Mouse (Mus musculus): Measurements from ENCODE around the gene Fhit. TPM values are rescaled to one million over a fixed set of nuclear protein-coding genes. Genes with fewer than 3 reads are reported as not detected.

Fhit gene
- total RNA-seq, 2 experiments from 2014 or later, result 8.8 to 9.7 TPM

- no peak for ATAC-seq (replicated peaks; ENCODE audit: poor library complexity)
Measured at GRCm38 (mm10) chr14:10711841-10712521, 449.9 kb downstream of the Fhit start.

DNA sequence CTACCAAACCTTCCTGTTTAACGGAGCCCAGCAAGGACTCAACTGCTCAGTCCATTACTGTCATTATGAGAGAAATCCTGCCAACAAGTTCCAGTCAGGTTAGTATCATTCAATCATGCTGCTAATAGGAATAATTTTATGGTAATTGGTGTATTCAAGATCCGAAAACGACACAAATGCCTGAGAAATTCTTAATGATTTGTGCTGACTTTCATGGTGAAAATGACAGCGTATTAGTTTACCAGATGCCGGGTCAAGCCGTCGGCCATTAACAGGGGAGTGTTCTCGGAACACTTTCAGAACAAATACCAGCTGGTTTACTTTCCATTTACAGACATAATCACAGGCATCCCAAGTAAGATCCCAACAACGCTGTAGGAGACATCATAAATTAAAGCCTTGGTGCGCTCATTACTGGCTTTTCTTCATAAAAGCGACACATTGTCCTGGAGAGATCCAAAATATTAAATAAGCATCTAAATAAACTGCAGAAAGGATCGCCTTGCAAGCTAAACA lies 451.0 kb downstream of the Fhit start:
- no peak for ATAC-seq (replicated peaks; ENCODE audit: poor library complexity)

GRCm38 (mm10) chr14:10701707-10702106 lies 460.1 kb downstream of the Fhit start:
- no peak for ATAC-seq (replicated peaks; ENCODE audit: poor library complexity)

GRCm38 (mm10) chr14:10680041-10680440 lies 481.8 kb downstream of the Fhit start:
- no peak for ATAC-seq (replicated peaks; ENCODE audit: poor library complexity)

- ATAC-seq (replicated peaks; ENCODE audit: poor library complexity), result no peak
Measured at GRCm38 (mm10) chr14:10679638-10680037, 482.2 kb downstream of the Fhit start.

DNA sequence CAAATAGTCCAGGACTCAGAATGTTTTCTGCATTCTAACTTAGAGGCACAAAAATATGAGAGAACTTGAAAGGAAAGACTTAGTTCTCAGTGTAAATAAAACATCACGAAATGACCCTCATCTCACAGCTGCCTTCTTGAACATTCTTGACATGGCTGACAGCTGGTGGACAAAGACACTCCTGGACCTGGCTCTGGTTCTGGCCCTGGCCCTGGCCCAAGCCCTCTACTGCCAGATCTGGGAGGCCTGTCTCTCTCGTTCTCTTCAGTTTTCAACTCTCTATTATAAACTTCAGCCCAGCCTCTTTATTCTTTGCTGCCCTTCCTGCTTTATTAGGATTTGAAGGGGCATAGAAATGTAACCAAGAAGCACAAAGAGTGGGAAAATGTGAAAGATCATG lies 484.2 kb downstream of the Fhit start:
- ATAC-seq (replicated peaks; ENCODE audit: poor library complexity), result no peak

- no peak for ATAC-seq (replicated peaks; ENCODE audit: poor library complexity)
Measured at GRCm38 (mm10) chr14:10660247-10660646, 501.6 kb downstream of the Fhit start.

GRCm38 (mm10) chr14:10659326-10659725 lies 502.5 kb downstream of the Fhit start:
- no peak for ATAC-seq (replicated peaks; ENCODE audit: poor library complexity)

DNA sequence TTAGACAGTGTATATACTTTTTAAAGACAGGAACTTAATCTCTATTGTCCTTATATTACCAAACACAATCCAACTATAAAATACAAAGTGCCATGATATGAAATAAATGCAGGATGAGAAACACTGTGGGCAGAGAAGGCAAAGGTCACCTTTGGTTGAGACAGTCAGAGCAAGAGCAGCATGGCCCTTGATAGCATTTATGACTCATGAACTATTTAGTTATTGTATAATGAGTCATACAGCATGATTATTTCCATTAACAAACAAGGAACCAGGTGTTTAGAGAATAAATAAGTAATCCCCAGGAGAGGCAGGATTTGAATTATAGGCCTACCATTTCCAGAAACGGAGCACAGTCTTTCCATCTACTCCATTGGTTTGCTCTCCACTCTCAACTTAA lies 503.6 kb downstream of the Fhit start:
- no peak for ATAC-seq (replicated peaks; ENCODE audit: poor library complexity)

GRCm38 (mm10) chr14:10657364-10657763 lies 504.5 kb downstream of the Fhit start:
- no peak for ATAC-seq (replicated peaks; ENCODE audit: poor library complexity)

DNA sequence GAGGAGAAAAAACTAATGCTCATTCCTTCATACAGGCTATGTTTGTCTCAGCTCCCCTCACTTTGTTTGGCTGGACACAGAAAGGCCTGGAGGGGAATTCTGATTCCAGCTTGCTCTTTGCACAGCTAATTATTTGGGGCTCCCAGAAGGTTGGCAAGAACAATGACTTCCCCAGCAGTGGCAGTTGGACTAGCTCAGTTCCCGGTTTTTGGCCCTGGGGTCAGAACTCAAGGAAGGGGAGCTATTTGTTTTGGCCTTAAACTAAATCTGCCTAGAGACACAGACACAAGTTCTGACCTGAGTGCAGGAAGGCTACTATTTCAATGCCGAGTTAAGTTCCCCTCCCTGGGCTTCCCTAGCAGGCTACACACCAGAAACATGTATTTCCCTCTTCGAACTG lies 506.0 kb downstream of the Fhit start:
- no peak for ATAC-seq (replicated peaks; ENCODE audit: poor library complexity)

- no peak for ATAC-seq (replicated peaks; ENCODE audit: poor library complexity)
Measured at GRCm38 (mm10) chr14:10647832-10648231, 514.0 kb downstream of the Fhit start.

GRCm38 (mm10) chr14:10631783-10632182 lies 530.1 kb downstream of the Fhit start:
- no peak for ATAC-seq (replicated peaks; ENCODE audit: poor library complexity)

DNA sequence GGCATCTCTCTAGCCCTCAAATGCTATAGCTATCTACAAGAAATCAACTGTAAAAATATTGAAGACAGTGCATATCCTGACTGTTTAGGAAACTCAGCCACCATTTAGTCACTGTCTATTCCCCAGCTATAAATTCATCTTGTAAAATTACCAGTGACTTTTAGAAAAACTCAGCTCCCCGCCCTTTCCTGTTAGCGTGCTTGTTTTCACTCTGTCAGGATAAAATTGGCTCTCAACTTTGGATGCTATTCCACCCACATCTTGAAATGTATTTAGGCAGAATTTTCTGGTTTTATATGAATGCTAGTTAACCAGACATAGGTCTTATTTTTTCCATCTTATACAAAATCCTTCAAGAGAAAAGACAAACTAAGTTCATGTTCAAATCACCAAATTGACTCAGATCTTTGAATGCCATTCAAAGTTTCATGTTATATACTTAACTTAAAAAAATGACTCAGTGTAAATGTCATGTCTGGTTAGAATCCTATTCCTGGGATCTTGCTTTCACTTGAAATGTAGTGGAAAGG lies 530.9 kb downstream of the Fhit start:
- no peak for ATAC-seq (replicated peaks; ENCODE audit: poor library complexity)

DNA sequence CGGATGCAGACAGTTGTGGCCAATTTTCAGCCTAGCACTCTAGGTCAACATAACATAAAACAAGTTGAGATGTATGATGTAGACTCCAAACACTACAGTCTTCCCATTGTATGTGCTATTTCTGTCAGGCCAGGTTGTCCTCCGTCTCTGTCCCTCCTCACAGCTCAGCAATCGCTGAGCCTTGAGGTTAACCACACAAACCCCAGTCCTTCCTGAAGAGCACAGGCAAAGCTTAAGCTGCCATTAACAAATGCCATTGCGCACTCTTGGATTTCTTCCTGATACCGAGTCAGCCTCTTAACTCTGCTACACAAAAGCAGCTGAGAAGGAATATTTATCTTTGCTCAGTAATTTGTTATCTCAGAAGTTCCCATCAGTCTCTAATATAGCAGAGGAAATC lies 568.4 kb downstream of the Fhit start:
- ATAC-seq (replicated peaks; ENCODE audit: poor library complexity), result peak; percentile 96

GRCm38 (mm10) chr14:10568937-10569552 lies 592.8 kb downstream of the Fhit start:
- ATAC-seq (replicated peaks; ENCODE audit: poor library complexity), result no peak

- ATAC-seq (replicated peaks; ENCODE audit: poor library complexity), result no peak
Measured at GRCm38 (mm10) chr14:10567771-10568170, 594.1 kb downstream of the Fhit start.

GRCm38 (mm10) chr14:10554755-10555154 lies 607.1 kb downstream of the Fhit start:
- ATAC-seq (replicated peaks; ENCODE audit: poor library complexity), result no peak

- ATAC-seq (replicated peaks; ENCODE audit: poor library complexity), result no peak
Measured at GRCm38 (mm10) chr14:10548632-10549031, 613.2 kb downstream of the Fhit start.

DNA sequence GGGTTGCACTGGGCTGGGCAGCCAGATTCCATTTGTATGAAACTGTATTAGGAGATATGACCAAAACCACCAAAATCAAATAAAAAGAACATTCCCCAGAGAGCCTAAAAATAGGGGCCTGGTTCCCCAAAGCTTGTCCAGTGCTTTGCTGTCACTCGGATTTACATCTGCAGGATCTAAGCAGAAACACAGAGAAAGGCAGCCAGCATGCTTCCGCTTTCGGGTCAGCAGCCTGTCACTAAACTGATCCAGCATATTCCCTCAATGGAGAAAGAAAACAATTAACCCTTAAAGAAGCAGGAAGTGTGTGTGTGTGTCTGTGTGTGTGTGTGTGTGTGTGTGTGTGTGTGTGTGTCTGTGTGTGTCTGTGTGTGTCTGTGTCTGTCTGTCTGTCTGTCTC lies 615.9 kb downstream of the Fhit start:
- ATAC-seq (replicated peaks; ENCODE audit: poor library complexity), result peak; percentile 55

DNA sequence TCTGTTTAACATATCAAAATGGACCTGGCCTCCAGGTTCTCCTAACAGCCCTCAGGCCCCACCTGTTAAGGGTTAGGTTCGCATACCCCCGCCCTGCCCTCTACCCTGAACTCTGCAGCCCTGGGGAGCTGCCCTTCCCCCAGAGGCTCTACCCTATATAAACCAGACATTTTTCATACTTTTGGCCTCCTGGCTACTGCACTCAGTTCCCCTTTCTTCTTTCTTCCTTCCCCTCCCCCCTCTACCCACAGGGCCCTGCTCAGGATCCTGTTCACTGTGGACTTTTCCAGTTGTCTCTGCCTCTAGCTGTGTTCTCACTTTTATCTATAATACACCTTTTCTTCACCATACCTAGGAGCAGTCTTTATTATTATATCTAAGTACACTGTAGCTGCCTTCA lies 627.0 kb downstream of the Fhit start:
- ATAC-seq (replicated peaks; ENCODE audit: poor library complexity), result peak; percentile 96

GRCm38 (mm10) chr14:10531748-10532500 lies 629.9 kb downstream of the Fhit start:
- no peak for ATAC-seq (replicated peaks; ENCODE audit: poor library complexity)
